Mouse (Mus musculus) left cerebral cortex, adult 9 months (tissue): Measurements from ENCODE around the gene Prpf8.
A peak's percentile ranks its signal among the peaks of the same experiment; 100 is the strongest.
"Not testable (repeated sequence)": the region's sequence is repeated elsewhere in the genome, so short reads cannot be mapped to it uniquely, and the experiment has no call there.

Source experiments
- DNase-seq, 2 experiments: peaks; one replicate each; pipeline ENCODE4 v3.0.0; 2022; ENCODE audit warnings: low spot score in 2 of 2

Prpf8 gene

GRCm38 (mm10) chr11:75534286-75535033 is 47.8 kb downstream of the Prpf8 start:
- DNase-seq, result no peak

GRCm38 (mm10) chr11:75535106-75535795 is 48.6 kb downstream of the Prpf8 start:
- no peak for DNase-seq

- no peak for DNase-seq
Observed at GRCm38 (mm10) chr11:75536255-75537024, 49.8 kb downstream of the Prpf8 start.

GRCm38 (mm10) chr11:75537025-75537414 is 50.4 kb downstream of the Prpf8 start:
- no peak for DNase-seq

- DNase-seq, result no peak
Observed at GRCm38 (mm10) chr11:75537491-75538183, 51.0 kb downstream of the Prpf8 start.

- no peak for DNase-seq
Observed at GRCm38 (mm10) chr11:75538184-75538969, 51.8 kb downstream of the Prpf8 start.

- no peak for DNase-seq
Observed at GRCm38 (mm10) chr11:75538970-75539299, 52.3 kb downstream of the Prpf8 start.

- no peak for DNase-seq
Observed at GRCm38 (mm10) chr11:75540209-75540608, 53.6 kb downstream of the Prpf8 start.

GRCm38 (mm10) chr11:75540710-75541581 is 54.3 kb downstream of the Prpf8 start:
- DNase-seq, result no peak

- no peak for DNase-seq
Observed at GRCm38 (mm10) chr11:75544713-75545112, 58.1 kb downstream of the Prpf8 start.

GRCm38 (mm10) chr11:75546057-75546456 is 59.4 kb downstream of the Prpf8 start:
- no peak for DNase-seq

GRCm38 (mm10) chr11:75549658-75550111 is 63.1 kb downstream of the Prpf8 start:
- no peak for DNase-seq

GRCm38 (mm10) chr11:75550200-75550946 is 63.8 kb downstream of the Prpf8 start:
- DNase-seq, result no peak

- DNase-seq, result no peak
Observed at GRCm38 (mm10) chr11:75551321-75551720, 64.7 kb downstream of the Prpf8 start.

GRCm38 (mm10) chr11:75551961-75552441 is 65.4 kb downstream of the Prpf8 start:
- peak in 1 of 2 experiments; percentile 56 for DNase-seq

GRCm38 (mm10) chr11:75552906-75553482 is 66.4 kb downstream of the Prpf8 start:
- DNase-seq, result no peak

- DNase-seq, result not testable (repeated sequence)
Observed at GRCm38 (mm10) chr11:75556006-75556405, 69.4 kb downstream of the Prpf8 start.

- DNase-seq, result no peak
Observed at GRCm38 (mm10) chr11:75557142-75557541, 70.5 kb downstream of the Prpf8 start.

GRCm38 (mm10) chr11:75558101-75558500 is 71.5 kb downstream of the Prpf8 start:
- no peak for DNase-seq
